Mouse (Mus musculus) bone marrow, adult 2 months (tissue): ENCODE measurements at regions not wholly inside any gene's neighbourhood (a gene's known extent, or its start where the extent isn't known, plus 50 kb on each side); places are given as distances from the start of the nearest gene placed in this dataset.

Source experiments
- CTCF ChIP-seq: fragments of 200-500 bp; IDR thresholded peaks from 2 replicates; pipeline ENCODE4 v1.5.1; 2011; ENCODE audit warnings: low read length, control low read depth; ENCODE audit not compliant: control insufficient read depth, insufficient read depth
- POLR2A ChIP-seq: fragments of 200-500 bp; IDR thresholded peaks from 2 replicates; pipeline ENCODE4 v1.6.1; 2011; ENCODE audit warnings: low read depth, mild to moderate bottlenecking, control low read depth, low read length, borderline replicate concordance; ENCODE audit not compliant: control insufficient read depth

DNA sequence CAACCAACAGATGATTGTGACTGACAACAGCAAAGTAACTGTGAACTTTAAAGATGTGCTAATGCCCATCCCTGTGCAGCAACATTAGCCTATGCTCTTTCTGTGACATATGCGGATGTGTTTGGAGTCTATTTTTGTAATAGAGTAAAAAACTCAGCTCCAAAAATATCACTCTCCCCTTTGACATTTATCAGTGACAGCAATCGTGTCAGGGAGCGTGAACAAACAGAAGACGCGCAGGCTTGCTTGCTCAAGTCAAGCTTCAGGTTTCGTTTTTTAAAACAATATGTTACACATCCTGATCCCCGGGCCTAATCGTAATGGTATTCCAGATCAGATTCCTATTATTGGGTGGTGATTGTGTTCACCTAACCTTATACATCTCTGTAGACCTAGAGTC is 129.7 kb upstream of the Jade1 start:
- TF ChIP-seq CTCF (no peak), POLR2A (no peak)
